Comparison of ENCODE assay signal across 14 mouse cellular contexts in genomic region chr1:39962321-39962720, GRCm38 (mm10).
DNase-seq lines count a peak whose midpoint lies in the region; ATAC-seq and TF ChIP-seq lines count a peak whose summit lies in the region.
"Had no signal": no experiment of that assay in that cellular context is flagged by ENCODE, and none has a peak within 500 bp of the region (broad histone marks: within the 10 kb centered on the region; RNA-seq: fewer than 3 reads in every experiment).

No protein-coding gene starts in this region.

- no peak overlapping the region for H3K4me3 ChIP-seq in kidney, embryonic 15.5 days (replicated peaks)
- no peak overlapping the region for H3K4me3 ChIP-seq in embryonic facial prominence, embryonic 11.5 days (ENCODE audit: low read depth, low read length)
- H3K4me3 ChIP-seq in olfactory bulb, adult 2 months (ENCODE audit: insufficient read depth, low read depth, low read length), result no peak overlapping the region
- H3K4me3 ChIP-seq: erythroblast, embryonic 14.5 days had no signal

- 69% methylated on average over 4 of the region's 4 CpGs for WGBS in kidney, embryonic 15.5 days
- 35% methylated on average over 4 of the region's 4 CpGs for WGBS in embryonic facial prominence, embryonic 11.5 days
- 33% methylated on average over 4 of the region's 4 CpGs for WGBS in olfactory bulb, adult 2 months

- H3K27me3 ChIP-seq in kidney, embryonic 15.5 days, result no peaks in the 10 kb centered on the region
- no peaks in the 10 kb centered on the region for H3K27me3 ChIP-seq in embryonic facial prominence, embryonic 11.5 days (ENCODE audit: control insufficient read depth, insufficient read depth, low read length)

- no peak for ATAC-seq in kidney, embryonic 15.5 days (replicated peaks; ENCODE audit: low FRiP score)
- ATAC-seq in embryonic facial prominence, embryonic 11.5 days (replicated peaks; ENCODE audit: insufficient number of reproducible peaks, low FRiP score, low TSS enrichment, low read depth), result no peak
- ATAC-seq: inflammation-experienced regulatory T-cells, adult 6 months; liver, postnatal 0 days had no signal

- H3K4me2 ChIP-seq in kidney, embryonic 15.5 days, result no peak overlapping the region
- no peak overlapping the region for H3K4me2 ChIP-seq in embryonic facial prominence, embryonic 11.5 days (ENCODE audit: low read depth, low read length)

- H3K9ac ChIP-seq in kidney, embryonic 15.5 days, result no peak overlapping the region
- no peak overlapping the region for H3K9ac ChIP-seq in embryonic facial prominence, embryonic 11.5 days (replicated peaks; ENCODE audit: low read length)
- H3K9ac ChIP-seq: liver, postnatal 0 days had no signal

- TF ChIP-seq POLR2A in olfactory bulb, adult 2 months (IDR thresholded peaks at IDR 0.05; ENCODE audit: insufficient read depth, low read depth, low read length), result no peak

- 0 out of 2 replicates have a peak overlapping the region, but pooled peaks have one; percentile 22 for H3K27ac ChIP-seq in kidney, embryonic 15.5 days
- no peak overlapping the region for H3K27ac ChIP-seq in embryonic facial prominence, embryonic 11.5 days (replicated peaks; ENCODE audit: low read depth, low read length)
- 0 out of 2 replicates have a peak overlapping the region, but pooled peaks have one; percentile 36 for H3K27ac ChIP-seq in olfactory bulb, adult 2 months (ENCODE audit: insufficient read depth, low read depth, low read length)
- H3K27ac ChIP-seq: macrophage had no signal

- TF ChIP-seq CTCF in olfactory bulb, adult 2 months (IDR thresholded peaks at IDR 0.05; ENCODE audit: insufficient read depth, low read depth, low read length), result no peak

- DNase-seq in kidney, adult 11 months, result no peak
- peak; percentile 79 for DNase-seq in NIH3T3 (ENCODE audit: low read depth)
- peak; percentile 75 for DNase-seq in embryonic facial prominence, embryonic 11.5 days (ENCODE audit: low spot score)
- DNase-seq in cerebellum, postnatal 4 days (ENCODE audit: low spot score in 2 of 2), result no peak
- DNase-seq in frontal cortex, postnatal 25 days (ENCODE audit: low spot score in 2 of 2), result no peak
- DNase-seq: cerebellum, adult 8-10 months; heart, postnatal 10 days; left cerebral cortex, postnatal 4 days; liver, postnatal 0 days had no signal

- no peaks in the 10 kb centered on the region for H3K9me3 ChIP-seq in kidney, embryonic 15.5 days (replicated peaks)
- H3K9me3 ChIP-seq in embryonic facial prominence, embryonic 11.5 days (replicated peaks; ENCODE audit: control insufficient read depth, low read length), result no peaks in the 10 kb centered on the region

- peaks cover 36% of the 10 kb centered on the region for H3K4me1 ChIP-seq in kidney, embryonic 15.5 days
- H3K4me1 ChIP-seq in embryonic facial prominence, embryonic 11.5 days (ENCODE audit: control insufficient read depth, insufficient read depth, low read length), result no peaks in the 10 kb centered on the region; the same call in 1 of the 2 replicates
- peaks cover 35% of the 10 kb centered on the region for H3K4me1 ChIP-seq in olfactory bulb, adult 2 months (ENCODE audit: control insufficient read depth, insufficient read depth, low read length)

- peaks cover 21% of the 10 kb centered on the region for H3K36me3 ChIP-seq in kidney, embryonic 15.5 days
- no peaks in the 10 kb centered on the region; the same call in 1 of the 2 replicates for H3K36me3 ChIP-seq in embryonic facial prominence, embryonic 11.5 days (replicated peaks; ENCODE audit: control insufficient read depth, insufficient read depth, low read depth, low read length)

Comparison
In these comparisons a context has a peak if more than half of its experiments do, and no peak if none do; other contexts are left out.
1. DNase-seq: peak in NIH3T3 (single experiment) and embryonic facial prominence, embryonic 11.5 days (single experiment); none in kidney, adult 11 months (single experiment), cerebellum, postnatal 4 days (0 of 2) and frontal cortex, postnatal 25 days (0 of 2).